Mouse (Mus musculus): ENCODE measurements around the gene Cttn.

Gene Cttn

DNA sequence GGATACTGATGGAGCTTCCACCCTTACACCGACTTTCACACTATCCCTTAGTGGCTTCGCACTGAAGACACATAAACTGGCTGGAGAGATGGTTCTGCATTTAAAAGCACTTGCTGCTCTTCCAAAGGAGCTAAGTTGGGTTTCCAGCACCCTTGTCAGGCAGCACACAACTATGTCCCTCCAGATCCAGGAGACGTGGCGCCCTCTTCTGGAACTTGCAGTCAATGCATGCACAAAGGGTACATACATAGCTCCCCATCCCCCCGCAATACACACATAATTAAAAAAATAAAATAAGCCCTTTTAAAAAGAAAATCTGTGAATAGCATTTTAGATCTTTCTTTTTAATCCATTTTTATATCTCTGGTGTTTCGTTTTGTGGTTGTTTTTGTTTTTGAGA is 83.3 kb downstream of the Cttn start:
- no peak for DNase-seq
